Mouse (Mus musculus) stomach, embryonic 14.5 days (tissue): ENCODE measurements around the gene Neu1. TPM values are rescaled to one million over a fixed set of nuclear protein-coding genes. Genes with fewer than 3 reads are reported as not detected.
"Not testable (repeated sequence)": the region's sequence is repeated elsewhere in the genome, so short reads cannot be mapped to it uniquely, and the experiment has no call there.

Experiments
- ATAC-seq: fragments of 200-750 bp; cut with Nextera tagmentation; 2 replicates; pipeline ENCODE4 v1.8.0; 2017; ENCODE audit warnings: low read depth, moderate TSS enrichment; ENCODE audit not compliant: insufficient number of reproducible peaks, insufficient read depth, low FRiP score
- H3K27ac ChIP-seq: fragments of 300-500 bp; sonication (generic); 2 replicates; pipeline ENCODE4 v1.5.1; 2014; ENCODE audit warnings: mild to moderate bottlenecking, low read length, moderate library complexity, mixed read lengths
- H3K27me3 ChIP-seq: fragments of 300-500 bp; sonication (generic); 2 replicates; pipeline ENCODE4 v1.6.1; 2014; ENCODE audit warnings: low read length, control low read depth, mixed read lengths; ENCODE audit not compliant: control insufficient read depth, insufficient read depth
- H3K36me3 ChIP-seq: fragments of 300-500 bp; sonication (generic); 2 replicates; pipeline ENCODE4 v1.6.1; 2014; ENCODE audit warnings: mild to moderate bottlenecking, control low read depth, low read length, moderate library complexity, mixed read lengths; ENCODE audit not compliant: control insufficient read depth, insufficient read depth
- H3K4me1 ChIP-seq: fragments of 300-500 bp; sonication (generic); 2 replicates; pipeline ENCODE4 v1.6.1; 2014; ENCODE audit warnings: low read length, control low read depth, mixed read lengths; ENCODE audit not compliant: control insufficient read depth, insufficient read depth
- H3K4me2 ChIP-seq: fragments of 300-500 bp; sonication (generic); replicated peaks from 2 replicates; pipeline ENCODE4 v1.6.1; 2014; ENCODE audit warnings: low read depth, low read length, control low read depth
- H3K4me3 ChIP-seq: fragments of 300-500 bp; sonication (generic); 2 replicates; pipeline ENCODE4 v1.5.1; 2014; ENCODE audit warnings: low read depth, low read length, control low read depth
- H3K9ac ChIP-seq: fragments of 300-500 bp; sonication (generic); replicated peaks from 2 replicates; pipeline ENCODE4 v1.6.1; 2014; ENCODE audit warnings: low read depth, mild to moderate bottlenecking, control low read depth, low read length, moderate library complexity, mixed read lengths
- H3K9me3 ChIP-seq: fragments of 300-500 bp; sonication (generic); 2 replicates; pipeline ENCODE4 v1.6.1; 2016; ENCODE audit warnings: low read depth, low read length, control low read depth; ENCODE audit not compliant: control insufficient read depth
- WGBS: fragments of 180-500 bp; shearing (Covaris S2); extraction: QIAGEN DNeasy Blood & Tissue Kit; methylation state at CpG from one replicate; pipeline ENCODE4 v1.1.7; 2014; 5-methylcytosine and 5-hydroxymethylcytosine counted together
- polyA plus RNA-seq: library from polyadenylated mRNA; unstranded; fragments of >200 nt; fragmentation: Nextera tagmentation; extraction: Ambion mirVana; gene quantifications from 2 replicates; pipeline ENCODE4 v1.2.1, GENCODE M21; 2014

The Neu1 gene
- polyA plus RNA-seq, 1 experiment from 2014 or later, result 16.2 TPM

DNA sequence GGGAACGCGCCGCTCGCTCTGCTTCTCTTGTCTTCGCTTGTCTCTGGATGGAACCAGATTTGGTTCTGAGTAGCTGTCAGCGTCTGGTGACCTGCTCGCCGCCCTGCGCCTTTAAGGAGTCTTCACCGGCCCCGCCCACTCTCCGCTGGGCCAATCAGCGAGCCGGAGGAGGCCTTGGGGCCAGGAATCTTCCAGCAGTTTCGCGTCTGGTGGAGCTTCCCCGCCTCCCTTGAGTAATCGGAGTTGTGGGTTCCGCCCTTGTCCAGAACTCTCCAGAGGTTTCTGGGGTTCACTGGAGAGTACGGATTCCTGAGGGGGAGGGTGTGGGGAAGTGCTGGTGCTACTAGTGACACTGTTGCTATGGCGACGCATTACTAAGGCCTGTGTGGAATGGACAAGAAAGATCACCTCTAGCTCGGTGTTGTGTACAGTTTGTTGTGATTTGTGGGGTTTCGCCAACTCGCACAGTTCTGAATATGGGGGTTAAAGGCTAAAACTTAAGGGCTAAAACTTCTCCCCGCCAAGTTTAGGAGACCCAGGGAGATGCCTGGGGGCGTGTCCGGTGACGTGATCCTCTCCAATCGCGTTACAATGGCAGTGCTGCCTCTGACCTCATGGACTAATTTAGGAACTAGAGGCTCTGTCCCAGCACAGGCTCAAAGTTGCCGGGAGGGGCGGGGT lies 41.2 kb downstream of the Neu1 start, which contains the start of the genes Hspa1a and Hspa1l:
Gene Hspa1a, minus strand, starts transcription at position 88 of the 681 bp plus-strand sequence.
Gene Hspa1l, plus strand, starts transcription at position 635 of the 681 bp plus-strand sequence.
- not testable (repeated sequence) for H3K9ac ChIP-seq, H3K4me1 ChIP-seq, H3K9me3 ChIP-seq, H3K27ac ChIP-seq, H3K36me3 ChIP-seq
- WGBS, result under 1% methylated on average over 29 of the region's 33 CpGs
- Histone ChIP-seq H3K4me2 (peak within 1 kb of the TSS; percentile 52), H3K27me3 (peaks cover 11% of the 10 kb centered on the region), H3K4me3 (peak within 1 kb of the TSS; percentile 26)
- ATAC-seq, result peak; percentile 93

DNA sequence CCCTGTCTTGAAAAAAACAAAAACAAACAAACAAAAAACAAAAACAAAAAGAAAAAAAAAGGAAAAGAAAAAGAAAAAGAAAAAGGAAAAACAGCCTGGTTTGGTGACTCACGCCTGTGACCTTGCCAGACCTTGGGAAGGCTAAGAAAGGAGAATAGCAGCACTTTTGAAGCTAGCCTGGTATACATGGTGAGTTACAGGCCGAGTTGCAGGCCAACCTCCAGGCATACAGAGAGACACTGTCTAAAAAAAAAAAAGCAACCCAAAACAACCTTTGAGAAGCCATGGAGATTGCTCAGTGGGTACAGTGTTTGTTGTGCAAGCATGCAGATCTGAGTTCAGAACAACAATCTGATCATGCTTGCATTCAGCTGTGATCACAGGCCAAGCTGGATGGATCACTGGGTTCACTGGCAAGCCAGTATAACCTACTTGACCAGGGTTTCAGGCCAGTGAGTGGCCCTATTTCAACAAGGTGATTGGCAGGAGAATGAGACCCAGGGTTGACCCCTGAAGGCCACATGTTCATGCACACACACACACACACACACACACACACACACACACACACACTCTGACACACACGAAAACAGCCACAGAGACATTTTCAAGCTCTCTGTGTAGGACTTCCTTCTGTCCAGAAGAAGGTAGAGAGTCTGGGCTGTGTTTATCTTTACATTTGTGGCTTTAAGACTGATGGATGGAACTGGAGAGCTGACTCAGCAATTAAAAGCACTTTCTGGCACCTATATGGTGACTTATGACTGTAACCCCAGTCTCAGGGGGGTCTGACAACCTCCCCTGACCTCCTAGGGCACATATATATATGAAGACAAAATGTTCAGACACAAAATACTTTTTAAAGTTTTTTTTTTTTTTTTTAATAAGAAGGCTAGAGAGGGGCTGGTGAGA lies 44.8 kb downstream of the Neu1 start:
- WGBS, result 74% methylated on average over 3 of the region's 3 CpGs
- H3K36me3 ChIP-seq, result no peaks in the 10 kb centered on the region
- ATAC-seq, result no peak
- H3K4me1 ChIP-seq, result peaks cover 2% of the 10 kb centered on the region; the same call in 1 of the 2 replicates
- H3K4me2 ChIP-seq, result no peak overlapping the region
- no peaks in the 10 kb centered on the region for H3K27me3 ChIP-seq
- no peak overlapping the region for H3K27ac ChIP-seq
- no peaks in the 10 kb centered on the region for H3K9me3 ChIP-seq
- no peak overlapping the region for H3K4me3 ChIP-seq
- H3K9ac ChIP-seq, result no peak overlapping the region

DNA sequence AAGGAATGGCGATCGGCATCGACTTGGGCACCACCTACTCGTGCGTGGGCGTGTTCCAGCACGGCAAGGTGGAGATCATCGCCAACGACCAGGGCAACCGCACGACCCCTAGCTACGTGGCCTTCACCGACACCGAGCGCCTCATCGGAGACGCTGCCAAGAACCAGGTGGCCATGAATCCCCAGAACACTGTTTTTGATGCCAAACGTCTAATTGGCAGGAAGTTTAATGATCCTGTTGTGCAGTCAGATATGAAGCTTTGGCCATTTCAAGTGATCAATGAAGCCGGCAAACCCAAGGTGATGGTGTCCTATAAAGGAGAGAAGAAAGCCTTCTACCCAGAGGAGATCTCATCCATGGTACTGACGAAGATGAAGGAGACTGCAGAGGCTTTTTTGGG lies 45.9 kb downstream of the Neu1 start:
- ATAC-seq, result no peak
- H3K4me1 ChIP-seq, result peaks cover 5% of the 10 kb centered on the region; the same call in 1 of the 2 replicates
- no peak overlapping the region for H3K9ac ChIP-seq
- H3K36me3 ChIP-seq, result no peaks in the 10 kb centered on the region
- no peak overlapping the region for H3K27ac ChIP-seq
- no peaks in the 10 kb centered on the region for H3K27me3 ChIP-seq
- H3K4me3 ChIP-seq, result no peak overlapping the region
- no peak overlapping the region for H3K4me2 ChIP-seq
- 92% methylated on average over 20 of the region's 20 CpGs for WGBS
- no peaks in the 10 kb centered on the region for H3K9me3 ChIP-seq

DNA sequence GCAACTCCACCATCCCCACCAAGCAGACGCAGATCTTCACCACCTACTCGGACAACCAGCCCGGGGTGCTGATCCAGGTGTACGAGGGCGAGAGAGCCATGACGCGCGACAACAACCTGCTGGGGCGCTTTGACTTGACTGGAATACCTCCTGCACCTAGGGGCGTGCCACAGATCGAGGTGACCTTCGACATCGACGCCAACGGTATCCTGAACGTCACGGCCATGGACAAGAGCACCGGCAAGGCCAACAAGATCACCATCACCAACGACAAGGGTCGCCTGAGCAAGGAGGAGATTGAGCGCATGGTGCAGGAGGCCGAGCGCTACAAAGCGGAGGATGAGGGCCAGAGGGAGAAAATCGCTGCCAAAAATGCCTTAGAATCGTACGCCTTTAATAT lies 47.2 kb downstream of the Neu1 start:
- Histone ChIP-seq H3K4me3 (no peak overlapping the region), H3K36me3 (no peaks in the 10 kb centered on the region), H3K4me2 (no peak overlapping the region), H3K4me1 (peaks cover 10% of the 10 kb centered on the region; the same call in 1 of the 2 replicates), H3K9me3 (no peaks in the 10 kb centered on the region), H3K27ac (no peak overlapping the region), H3K27me3 (no peaks in the 10 kb centered on the region), H3K9ac (no peak overlapping the region)
- no peak for ATAC-seq
- 84% methylated on average over 27 of the region's 27 CpGs for WGBS

- H3K4me3 ChIP-seq, result no peak overlapping the region
- H3K27ac ChIP-seq, result no peak overlapping the region
- no peak overlapping the region for H3K4me2 ChIP-seq
- H3K27me3 ChIP-seq, result no peaks in the 10 kb centered on the region
- no peaks in the 10 kb centered on the region for H3K9me3 ChIP-seq
- H3K4me1 ChIP-seq, result peaks cover 10% of the 10 kb centered on the region; the same call in 1 of the 2 replicates
- no peak overlapping the region for H3K9ac ChIP-seq
- H3K36me3 ChIP-seq, result no peaks in the 10 kb centered on the region
- WGBS, result 92% methylated on average over 4 of the region's 4 CpGs
- no peak for ATAC-seq
These were observed 48.6 kb downstream of the Neu1 start for GRCm38 (mm10) chr17:34979631-34980030.

DNA sequence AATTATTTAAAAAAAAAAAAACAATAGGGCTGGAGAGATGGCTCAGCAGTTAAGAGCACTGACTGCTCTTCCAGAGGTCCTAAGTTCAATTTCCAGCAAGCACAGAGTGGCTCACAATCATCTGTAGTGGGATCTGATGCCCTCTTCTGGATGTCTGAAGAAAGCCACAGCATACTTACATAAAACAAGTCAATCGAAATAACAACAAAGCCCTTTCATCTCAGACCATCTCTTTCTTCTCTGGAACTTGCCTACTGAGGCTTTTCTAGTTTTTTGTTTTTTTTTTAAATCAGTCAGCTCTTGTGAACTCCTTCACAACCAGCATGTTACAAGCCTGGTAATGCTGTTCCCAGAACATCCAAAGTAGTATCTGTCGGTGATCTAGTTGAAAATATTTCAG lies 49.6 kb downstream of the Neu1 start:
- Histone ChIP-seq H3K4me2 (peak overlapping the region; percentile 83), H3K9ac (peak overlapping the region; percentile 91), H3K27ac (peak overlapping the region; percentile 99; the same call in 1 of the 2 replicates), H3K9me3 (no peaks in the 10 kb centered on the region), H3K4me1 (peaks cover 10% of the 10 kb centered on the region; the same call in 1 of the 2 replicates), H3K27me3 (no peaks in the 10 kb centered on the region), H3K4me3 (peak overlapping the region; percentile 91), H3K36me3 (peaks cover 6% of the 10 kb centered on the region)
- ATAC-seq, result no peak
- WGBS, result 16% methylated on average over 2 of the region's 2 CpGs

DNA sequence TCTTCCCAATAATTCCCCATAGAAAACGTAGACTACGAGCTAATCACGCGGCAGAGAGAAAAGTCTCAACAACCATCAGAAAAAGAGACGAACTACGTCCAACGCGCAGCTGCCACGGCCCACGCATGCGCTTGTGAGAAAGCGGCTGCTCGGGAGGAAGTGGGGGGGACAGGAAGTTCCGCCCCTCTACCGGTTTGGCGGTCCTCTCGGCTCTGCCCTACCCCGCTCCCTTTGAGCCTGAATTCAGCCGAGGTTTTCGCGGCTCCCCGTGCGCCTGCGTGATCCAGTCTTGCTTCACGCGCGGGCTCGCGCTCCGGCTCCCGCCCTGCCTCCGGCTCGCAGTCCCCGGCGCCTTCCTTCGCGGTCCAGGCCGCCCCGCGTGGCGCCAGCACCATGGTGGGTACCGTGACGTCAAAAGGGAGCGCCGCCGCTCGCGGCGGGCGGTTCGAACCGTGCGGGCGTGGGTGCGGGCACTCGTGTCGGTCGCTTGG lies 50.7 kb downstream of the Neu1 start, which contains the start of gene Lsm2:
Gene Lsm2, plus strand, starts transcription at position 173 of the 491 bp plus-strand sequence.
- Histone ChIP-seq H3K4me1 (peaks cover 10% of the 10 kb centered on the region; the same call in 1 of the 2 replicates), H3K4me3 (peak within 1 kb of the TSS; percentile 91), H3K27me3 (no peaks in the 10 kb centered on the region), H3K36me3 (peaks cover 17% of the 10 kb centered on the region), H3K4me2 (peak within 1 kb of the TSS; percentile 83), H3K9ac (peak within 1 kb of the TSS; percentile 91), H3K9me3 (no peaks in the 10 kb centered on the region), H3K27ac (peak within 1 kb of the TSS; percentile 99)
- WGBS, result 0% methylated on average over 58 of the region's 58 CpGs
- peak; percentile 93 for ATAC-seq

DNA sequence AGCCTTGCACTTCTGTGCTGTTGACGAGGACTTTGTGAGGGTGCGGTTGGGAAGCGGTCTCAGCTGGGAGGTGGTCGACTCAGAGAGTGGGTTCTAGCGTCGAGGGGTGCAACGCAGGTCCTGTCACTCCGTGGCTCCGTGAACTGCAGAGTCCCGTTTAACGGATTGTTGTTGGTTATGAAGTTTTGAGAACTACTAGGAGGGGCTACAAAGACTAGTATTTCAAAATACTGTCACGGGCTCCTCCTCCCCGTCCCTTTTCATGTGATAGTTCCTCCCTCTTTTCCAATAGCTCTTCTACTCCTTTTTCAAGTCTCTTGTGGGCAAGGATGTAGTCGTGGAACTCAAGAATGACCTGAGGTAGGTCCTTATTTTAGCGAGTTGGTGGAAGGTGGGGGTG lies 51.3 kb downstream of the Neu1 start:
- ATAC-seq, result peak; percentile 38
- WGBS, result under 1% methylated on average over 15 of the region's 15 CpGs
- peak overlapping the region; percentile 91 for H3K9ac ChIP-seq
- peak overlapping the region; percentile 83 for H3K4me2 ChIP-seq
- H3K27ac ChIP-seq, result peak overlapping the region; percentile 99
- peaks cover 10% of the 10 kb centered on the region; the same call in 1 of the 2 replicates for H3K4me1 ChIP-seq
- H3K9me3 ChIP-seq, result no peaks in the 10 kb centered on the region
- H3K27me3 ChIP-seq, result no peaks in the 10 kb centered on the region
- peak overlapping the region; percentile 91 for H3K4me3 ChIP-seq
- H3K36me3 ChIP-seq, result peaks cover 19% of the 10 kb centered on the region
